Mouse (Mus musculus) intestine, embryonic 14.5 days (tissue): ENCODE results near the gene Wscd2. TPM values are rescaled to one million over a fixed set of nuclear protein-coding genes. Genes with fewer than 3 reads are reported as not detected.

Experiments used
- ATAC-seq: fragments of 200-750 bp; cut with Nextera tagmentation; replicated peaks from 2 replicates; pipeline ENCODE4 v1.8.0; 2017; ENCODE audit warnings: low read depth, moderate number of reproducible peaks, moderate TSS enrichment, moderate library complexity; ENCODE audit not compliant: low FRiP score, low TSS enrichment
- DNase-seq: peaks from one replicate; pipeline ENCODE4 v3.0.0-alpha.2; 2018; ENCODE audit warnings: low spot score
- H3K27ac ChIP-seq: fragments of 300-500 bp; sonication (generic); 2 replicates; pipeline ENCODE4 v1.5.1; 2014; ENCODE audit warnings: low read depth, mild to moderate bottlenecking, control low read depth
- H3K27me3 ChIP-seq: fragments of 300-500 bp; sonication (generic); replicated peaks from 2 replicates; pipeline ENCODE4 v1.6.1; 2014; ENCODE audit warnings: low read length, control low read depth; ENCODE audit not compliant: control insufficient read depth, insufficient read depth
- H3K36me3 ChIP-seq: fragments of 300-500 bp; sonication (generic); 2 replicates; pipeline ENCODE4 v1.6.1; 2014; ENCODE audit warnings: low read length, control low read depth; ENCODE audit not compliant: control insufficient read depth, insufficient read depth
- H3K4me1 ChIP-seq: fragments of 300-500 bp; sonication (generic); replicated peaks from 2 replicates; pipeline ENCODE4 v1.6.1; 2014; ENCODE audit warnings: low read length, control low read depth, mixed read lengths; ENCODE audit not compliant: control insufficient read depth, insufficient read depth
- H3K4me2 ChIP-seq: fragments of 300-500 bp; sonication (generic); 2 replicates; pipeline ENCODE4 v1.6.1; 2014; ENCODE audit warnings: low read length
- H3K4me3 ChIP-seq: fragments of 300-500 bp; sonication (generic); 2 replicates; pipeline ENCODE4 v1.5.1; 2014; ENCODE audit warnings: low read depth, low read length, control low read depth, mixed read lengths
- H3K9ac ChIP-seq: fragments of 300-500 bp; sonication (generic); 2 replicates; pipeline ENCODE4 v1.6.1; 2014; ENCODE audit warnings: mild to moderate bottlenecking, low read length
- H3K9me3 ChIP-seq: fragments of 300-500 bp; sonication (generic); 2 replicates; pipeline ENCODE4 v1.6.1; 2016; ENCODE audit warnings: low read length, control low read depth; ENCODE audit not compliant: control insufficient read depth
- WGBS: fragments of 180-500 bp; shearing (Covaris S2); extraction: QIAGEN DNeasy Blood & Tissue Kit; methylation state at CpG from one replicate; pipeline ENCODE4 v1.1.7; 2014; 5-methylcytosine and 5-hydroxymethylcytosine counted together
- polyA plus RNA-seq: library from polyadenylated mRNA; unstranded; fragments of >200 nt; fragmentation: Nextera tagmentation; extraction: Ambion mirVana; gene quantifications from 2 replicates; pipeline ENCODE4 v1.2.1, GENCODE M21; 2014

The Wscd2 gene
- polyA plus RNA-seq, 1 experiment from 2014 or later, result 6.6 TPM

DNA sequence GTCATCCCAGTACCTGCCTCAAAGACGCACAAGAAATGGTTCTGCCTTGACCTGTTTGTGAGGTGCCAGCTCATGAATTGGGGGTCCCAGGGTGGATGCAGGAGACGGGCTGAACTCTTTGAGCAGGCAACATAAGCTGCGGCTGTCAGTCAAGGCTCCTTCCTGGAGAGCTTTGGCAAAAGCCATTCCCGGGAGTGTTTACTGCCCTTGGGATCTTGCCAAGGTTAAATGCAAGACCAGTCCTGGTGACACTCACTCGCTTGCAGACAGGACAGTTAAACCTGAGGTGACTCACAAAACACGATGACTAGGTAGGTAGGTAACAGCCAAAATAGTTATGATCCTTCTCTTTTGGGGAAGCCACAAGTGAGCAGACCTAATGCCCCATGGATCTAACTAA is 30.9 kb downstream of the Wscd2 start:
- DNase-seq (no peak), ATAC-seq (no peak)
- Histone ChIP-seq H3K9ac (no peak overlapping the region), H3K4me1 (no peaks in the 10 kb centered on the region), H3K27ac (no peak overlapping the region), H3K36me3 (no peaks in the 10 kb centered on the region), H3K27me3 (no peaks in the 10 kb centered on the region), H3K4me3 (no peak overlapping the region), H3K4me2 (no peak overlapping the region), H3K9me3 (no peaks in the 10 kb centered on the region)
- WGBS, result 64% methylated on average over 6 of the region's 6 CpGs

GRCm38 (mm10) chr5:113538826-113539225 is 48.7 kb downstream of the Wscd2 start:
- 71% methylated on average over 1 of the region's 1 CpGs for WGBS
- Histone ChIP-seq H3K9ac (no peak overlapping the region), H3K36me3 (no peaks in the 10 kb centered on the region), H3K27ac (no peak overlapping the region), H3K27me3 (0 out of 2 replicates have a peak, but pooled peaks cover 6% of the 10 kb centered on the region), H3K4me1 (no peaks in the 10 kb centered on the region), H3K9me3 (no peaks in the 10 kb centered on the region), H3K4me3 (no peak overlapping the region), H3K4me2 (no peak overlapping the region)
- ATAC-seq (no peak), DNase-seq (no peak)

DNA sequence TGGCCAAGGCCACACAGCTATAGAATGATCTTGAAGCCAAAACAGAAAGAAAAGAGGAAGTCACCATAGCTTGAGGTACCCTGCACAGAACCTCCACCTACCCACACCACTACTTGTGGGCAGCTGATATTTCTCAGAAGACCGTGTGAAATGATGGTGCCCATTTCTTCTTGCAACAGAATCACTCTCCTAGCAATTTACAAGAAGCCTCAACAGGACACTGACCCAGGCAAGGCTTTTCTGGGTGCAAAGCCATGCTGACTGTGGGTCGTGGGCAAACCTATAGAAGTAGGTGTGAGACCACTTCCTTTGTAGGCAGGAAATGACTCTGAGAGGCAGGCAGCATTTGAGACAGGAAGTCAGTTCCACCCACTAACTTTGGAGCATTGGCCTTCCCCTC is 49.3 kb downstream of the Wscd2 start:
- no peak overlapping the region for H3K4me3 ChIP-seq
- DNase-seq (no peak), ATAC-seq (no peak)
- H3K9ac ChIP-seq, result no peak overlapping the region
- no peaks in the 10 kb centered on the region for H3K36me3 ChIP-seq
- H3K9me3 ChIP-seq, result no peaks in the 10 kb centered on the region
- 63% methylated on average over 2 of the region's 2 CpGs for WGBS
- no peaks in the 10 kb centered on the region for H3K4me1 ChIP-seq
- 0 out of 2 replicates have a peak, but pooled peaks cover 6% of the 10 kb centered on the region for H3K27me3 ChIP-seq
- H3K4me2 ChIP-seq, result no peak overlapping the region
- H3K27ac ChIP-seq, result no peak overlapping the region

DNA sequence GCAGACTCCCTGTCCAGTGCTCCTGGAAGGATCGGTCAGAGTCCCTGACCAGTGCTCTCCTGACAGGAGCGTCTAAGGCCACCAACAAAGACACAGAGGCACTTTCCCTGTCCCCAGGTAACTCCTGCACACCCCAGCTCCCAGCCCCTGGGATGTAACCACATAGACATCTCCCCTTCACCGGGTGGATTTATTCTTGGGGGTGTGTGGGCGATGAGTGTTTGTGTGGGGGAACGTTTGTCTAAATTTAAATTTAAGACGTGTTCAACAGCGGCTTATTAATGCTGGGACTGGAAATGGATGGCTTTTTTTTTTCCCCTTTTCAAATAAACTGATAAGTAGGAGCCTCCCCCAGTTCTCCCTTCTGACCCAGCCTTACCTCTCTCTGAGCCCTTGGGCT is 49.7 kb downstream of the Wscd2 start:
- no peaks in the 10 kb centered on the region for H3K4me1 ChIP-seq
- H3K4me3 ChIP-seq, result no peak overlapping the region
- no peaks in the 10 kb centered on the region for H3K9me3 ChIP-seq
- H3K4me2 ChIP-seq, result no peak overlapping the region
- no peak for ATAC-seq
- no peak overlapping the region for H3K27ac ChIP-seq
- DNase-seq, result no peak
- no peaks in the 10 kb centered on the region for H3K36me3 ChIP-seq
- 0 out of 2 replicates have a peak, but pooled peaks cover 6% of the 10 kb centered on the region for H3K27me3 ChIP-seq
- WGBS, result 83% methylated on average over 7 of the region's 7 CpGs
- no peak overlapping the region for H3K9ac ChIP-seq

GRCm38 (mm10) chr5:113541196-113541595 is 51.1 kb downstream of the Wscd2 start:
- H3K4me1 ChIP-seq, result no peaks in the 10 kb centered on the region
- no peak overlapping the region for H3K27ac ChIP-seq
- no peak overlapping the region for H3K4me2 ChIP-seq
- no peak overlapping the region for H3K9ac ChIP-seq
- 0 out of 2 replicates have a peak, but pooled peaks cover 6% of the 10 kb centered on the region for H3K27me3 ChIP-seq
- DNase-seq (no peak), ATAC-seq (no peak)
- H3K4me3 ChIP-seq, result no peak overlapping the region
- no peaks in the 10 kb centered on the region for H3K36me3 ChIP-seq
- WGBS, result 57% methylated on average over 5 of the region's 5 CpGs
- H3K9me3 ChIP-seq, result no peaks in the 10 kb centered on the region

GRCm38 (mm10) chr5:113542885-113543476 is 52.8 kb downstream of the Wscd2 start:
- Histone ChIP-seq H3K9ac (no peak overlapping the region), H3K4me3 (no peak overlapping the region), H3K27me3 (no peaks in the 10 kb centered on the region), H3K4me2 (no peak overlapping the region), H3K9me3 (no peaks in the 10 kb centered on the region), H3K4me1 (no peaks in the 10 kb centered on the region), H3K36me3 (no peaks in the 10 kb centered on the region), H3K27ac (no peak overlapping the region)
- no peak for ATAC-seq
- 32% methylated on average over 10 of the region's 10 CpGs for WGBS
- DNase-seq, result no peak

- 54% methylated on average over 14 of the region's 14 CpGs for WGBS
- H3K27ac ChIP-seq, result no peak overlapping the region
- H3K36me3 ChIP-seq, result no peaks in the 10 kb centered on the region
- no peak overlapping the region for H3K4me3 ChIP-seq
- no peak overlapping the region for H3K4me2 ChIP-seq
- no peak for ATAC-seq
- no peaks in the 10 kb centered on the region for H3K4me1 ChIP-seq
- DNase-seq, result peak; percentile 58
- no peaks in the 10 kb centered on the region for H3K9me3 ChIP-seq
- peaks cover 13% of the 10 kb centered on the region for H3K27me3 ChIP-seq
- no peak overlapping the region for H3K9ac ChIP-seq
These were observed 58.0 kb downstream of the Wscd2 start for GRCm38 (mm10) chr5:113547949-113548700.

DNA sequence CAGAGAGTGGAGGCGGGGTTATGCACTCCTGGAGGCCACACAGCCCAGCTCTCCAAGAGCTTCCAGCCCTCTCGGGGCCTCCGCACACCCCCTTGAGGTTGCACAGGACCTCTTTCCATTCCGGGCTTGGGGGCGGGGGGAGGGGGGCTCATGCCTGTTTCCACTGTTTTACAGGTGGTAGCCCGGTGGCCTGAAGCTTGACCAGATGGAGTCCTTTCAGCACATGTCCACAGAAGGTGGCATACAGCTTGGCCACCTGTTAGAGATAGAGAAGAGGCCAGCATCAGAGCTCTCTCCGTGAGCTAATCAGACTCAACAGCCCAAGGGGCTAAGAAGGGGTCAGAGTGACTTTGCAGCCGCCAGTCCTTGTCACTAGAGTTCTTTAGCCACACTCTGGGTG is 60.1 kb downstream of the Wscd2 start:
- H3K4me2 ChIP-seq, result no peak overlapping the region
- DNase-seq, result no peak
- no peak overlapping the region for H3K27ac ChIP-seq
- H3K27me3 ChIP-seq, result peaks cover 13% of the 10 kb centered on the region
- no peak overlapping the region for H3K4me3 ChIP-seq
- no peak for ATAC-seq
- no peaks in the 10 kb centered on the region for H3K4me1 ChIP-seq
- no peaks in the 10 kb centered on the region for H3K36me3 ChIP-seq
- 60% methylated on average over 8 of the region's 8 CpGs for WGBS
- H3K9me3 ChIP-seq, result no peaks in the 10 kb centered on the region
- H3K9ac ChIP-seq, result no peak overlapping the region

GRCm38 (mm10) chr5:113550759-113551158 is 60.6 kb downstream of the Wscd2 start:
- 24% methylated on average over 19 of the region's 19 CpGs for WGBS

More at GRCm38 (mm10) chr5:113550759-113551158, 60.6 kb downstream of the Wscd2 start:
- H3K36me3 ChIP-seq, result no peaks in the 10 kb centered on the region
- no peaks in the 10 kb centered on the region for H3K4me1 ChIP-seq
- no peak overlapping the region for H3K4me3 ChIP-seq
- no peak overlapping the region for H3K4me2 ChIP-seq
- no peak overlapping the region for H3K9ac ChIP-seq
- no peak for ATAC-seq
- no peak overlapping the region for H3K27ac ChIP-seq
- H3K9me3 ChIP-seq, result no peaks in the 10 kb centered on the region
- peaks cover 13% of the 10 kb centered on the region for H3K27me3 ChIP-seq
- no peak for DNase-seq
